ENCODE assay signal across 18 mouse cellular contexts in genomic region chrX:51102748-51103147, GRCm38 (mm10).
"Had no signal": no experiment of that assay in that cellular context is flagged by ENCODE, and none has a peak within 500 bp of the region (broad histone marks: within the 10 kb centered on the region; RNA-seq: fewer than 3 reads in every experiment).

No protein-coding gene starts in this region.

- H3K36me3 ChIP-seq: liver, embryonic 13.5 days; midbrain, embryonic 12.5 days; midbrain, embryonic 15.5 days; neural tube, embryonic 12.5 days; neural tube, embryonic 15.5 days; stomach, embryonic 15.5 days had no signal

- ATAC-seq: hindbrain, postnatal 0 days; inflammation-experienced regulatory T-cells, adult 6 months; midbrain, embryonic 15.5 days had no signal

- H3K9ac ChIP-seq: liver, embryonic 13.5 days; midbrain, embryonic 12.5 days; midbrain, embryonic 15.5 days; neural tube, embryonic 12.5 days; neural tube, embryonic 15.5 days; stomach, embryonic 15.5 days had no signal

- H3K27me3 ChIP-seq: liver, embryonic 13.5 days; midbrain, embryonic 12.5 days; midbrain, embryonic 15.5 days; neural tube, embryonic 12.5 days; neural tube, embryonic 15.5 days; stomach, embryonic 15.5 days had no signal

- DNase-seq: kidney, adult 2 months; kidney, postnatal 25 days; layer of hippocampus, postnatal 36 days; liver, embryonic 13.5 days; lung, postnatal 10 days; lung, postnatal 4 days; retina, postnatal 1 day; thymus, adult 18-20 months; thymus, postnatal 36 days had no signal

- H3K27ac ChIP-seq: hindbrain, postnatal 0 days; kidney, postnatal 0 days; left cerebral cortex, adult 2 months; liver, embryonic 13.5 days; midbrain, embryonic 12.5 days; midbrain, embryonic 15.5 days; neural tube, embryonic 12.5 days; neural tube, embryonic 15.5 days; stomach, embryonic 15.5 days had no signal

- H3K4me3 ChIP-seq: left cerebral cortex, adult 2 months; liver, embryonic 13.5 days; midbrain, embryonic 12.5 days; midbrain, embryonic 15.5 days; neural tube, embryonic 12.5 days; neural tube, embryonic 15.5 days; stomach, embryonic 15.5 days had no signal

- H3K4me1 ChIP-seq: liver, embryonic 13.5 days; midbrain, embryonic 12.5 days; midbrain, embryonic 15.5 days; neural tube, embryonic 12.5 days; neural tube, embryonic 15.5 days; stomach, embryonic 15.5 days had no signal

- H3K4me2 ChIP-seq: liver, embryonic 13.5 days; midbrain, embryonic 12.5 days; midbrain, embryonic 15.5 days; neural tube, embryonic 12.5 days; neural tube, embryonic 15.5 days; stomach, embryonic 15.5 days had no signal

- H3K9me3 ChIP-seq: liver, embryonic 13.5 days; midbrain, embryonic 12.5 days; midbrain, embryonic 15.5 days; neural tube, embryonic 12.5 days; neural tube, embryonic 15.5 days; stomach, embryonic 15.5 days had no signal
